Mouse (Mus musculus) induced T-regulatory cell, adult 2 months (primary cell): ENCODE data around the gene Aes.
A peak's percentile ranks its signal among the peaks of the same experiment; 100 is the strongest.

ENCODE experiments used
- DNase-seq: peaks from one replicate; pipeline ENCODE4 v3.0.0-alpha.2; 2012; ENCODE audit warnings: low read depth

Aes gene

DNA sequence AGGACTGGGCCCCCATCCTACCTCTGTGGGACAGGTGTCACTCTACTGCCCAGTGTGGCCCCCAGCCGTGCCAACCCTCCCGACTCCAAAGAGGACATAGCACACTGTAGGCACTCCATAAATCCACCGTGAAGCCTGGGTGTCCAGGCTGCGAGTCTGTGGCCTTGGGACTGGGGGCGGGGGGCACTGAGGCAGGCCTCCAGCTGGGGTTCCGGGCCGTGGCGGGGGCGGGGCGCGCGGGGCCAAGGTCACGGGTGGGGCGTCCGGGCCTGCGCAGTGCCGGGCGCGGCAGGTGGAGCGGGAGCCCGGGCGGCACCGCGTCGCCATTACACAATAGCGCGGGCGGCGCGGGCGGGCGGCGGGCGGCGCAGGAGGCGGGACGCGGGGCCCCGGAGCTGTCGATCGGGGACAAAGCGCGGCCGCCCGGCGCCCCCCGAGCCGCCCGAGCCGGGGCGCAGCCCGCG is at the start of gene Aes:
Gene Aes, plus strand, starts transcription at position 326 of the 464 bp plus-strand sequence.
- peak; percentile 79 for DNase-seq

DNA sequence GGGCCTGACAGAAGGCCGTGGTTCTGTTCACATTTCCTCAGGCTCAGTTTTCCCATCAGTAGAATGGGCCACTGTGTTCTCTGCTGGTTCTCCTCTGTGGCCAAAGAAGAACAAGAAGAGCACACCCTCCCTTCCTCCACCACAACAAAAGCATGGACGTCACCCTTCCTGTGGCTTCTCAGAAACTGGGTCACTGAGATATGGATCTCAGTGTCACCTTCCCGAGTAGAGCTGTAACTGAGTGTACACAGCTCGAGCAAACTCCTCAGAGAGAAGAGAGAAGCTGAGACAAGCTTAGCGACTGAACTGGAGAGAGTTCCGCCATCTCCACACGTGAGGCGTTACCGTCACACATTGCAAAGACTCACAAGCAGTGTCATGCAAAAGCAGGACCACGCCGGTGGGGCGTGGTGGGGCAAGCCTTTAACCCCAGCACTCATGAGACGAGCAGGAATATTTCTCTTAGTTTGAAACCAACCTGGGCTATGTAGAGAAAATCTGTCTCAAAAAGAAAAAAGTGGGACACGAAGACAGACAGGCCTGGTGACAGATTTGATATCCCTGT is 49.0 kb upstream of the Aes start:
- peak; percentile 93 for DNase-seq

DNA sequence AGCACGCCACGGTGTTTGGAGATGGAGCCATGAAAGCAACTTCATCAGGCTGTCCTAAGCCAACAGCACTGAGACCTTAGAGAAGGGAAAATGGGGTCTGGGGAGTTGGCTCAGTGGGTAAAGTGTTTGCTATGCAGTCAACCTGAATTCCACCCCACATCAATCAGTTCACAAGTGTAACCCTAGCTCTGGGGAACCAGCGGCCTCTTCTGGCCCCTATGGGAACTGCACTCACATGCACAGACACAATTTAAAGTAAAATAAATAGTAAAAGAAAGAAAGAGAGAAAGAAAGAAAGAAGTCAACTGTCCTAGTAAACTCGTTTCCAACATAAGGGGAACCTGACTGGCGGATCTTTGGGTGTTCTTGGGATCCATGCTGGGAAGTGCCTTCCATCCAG is 45.5 kb upstream of the Aes start:
- DNase-seq = peak; percentile 56

DNA sequence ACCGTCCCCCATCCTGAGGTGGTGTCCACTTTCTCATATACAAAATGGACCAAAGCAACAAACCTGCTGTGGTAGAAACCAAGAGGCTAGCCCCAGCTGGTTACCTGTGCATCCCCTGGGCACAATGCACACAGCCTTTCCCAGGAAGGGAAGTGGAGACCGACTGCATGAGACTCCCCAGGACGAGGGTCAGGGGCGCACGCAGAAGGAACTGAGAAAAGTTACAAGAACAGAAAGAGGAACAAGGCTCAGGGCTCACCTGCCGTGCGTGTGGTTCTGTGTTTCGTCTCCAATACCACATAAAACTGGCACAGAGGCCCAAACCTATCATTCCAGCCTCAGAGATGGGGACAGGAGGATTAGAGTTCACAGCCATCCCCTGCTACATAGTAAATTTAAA is 42.1 kb upstream of the Aes start:
- DNase-seq = no peak

DNA sequence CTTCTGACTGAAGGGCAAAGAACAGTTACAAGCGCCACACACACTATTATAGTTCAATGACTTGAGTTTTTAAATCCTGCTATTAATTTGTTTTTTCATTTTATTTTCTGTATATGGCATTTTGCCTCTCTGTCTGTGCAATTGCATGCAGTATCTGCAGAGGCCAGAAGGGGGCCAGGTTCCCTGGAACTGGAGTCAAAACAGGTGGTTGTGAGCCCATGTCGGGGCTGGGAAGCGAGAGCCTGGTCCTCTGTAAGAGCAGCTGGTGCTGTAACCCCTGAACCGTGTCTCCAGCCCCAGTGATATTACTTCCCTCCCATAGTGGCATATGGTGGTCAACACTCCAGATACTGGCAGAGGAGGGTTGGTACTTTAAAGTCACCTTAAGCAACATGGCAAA is 40.7 kb upstream of the Aes start:
- DNase-seq = peak; percentile 87

DNA sequence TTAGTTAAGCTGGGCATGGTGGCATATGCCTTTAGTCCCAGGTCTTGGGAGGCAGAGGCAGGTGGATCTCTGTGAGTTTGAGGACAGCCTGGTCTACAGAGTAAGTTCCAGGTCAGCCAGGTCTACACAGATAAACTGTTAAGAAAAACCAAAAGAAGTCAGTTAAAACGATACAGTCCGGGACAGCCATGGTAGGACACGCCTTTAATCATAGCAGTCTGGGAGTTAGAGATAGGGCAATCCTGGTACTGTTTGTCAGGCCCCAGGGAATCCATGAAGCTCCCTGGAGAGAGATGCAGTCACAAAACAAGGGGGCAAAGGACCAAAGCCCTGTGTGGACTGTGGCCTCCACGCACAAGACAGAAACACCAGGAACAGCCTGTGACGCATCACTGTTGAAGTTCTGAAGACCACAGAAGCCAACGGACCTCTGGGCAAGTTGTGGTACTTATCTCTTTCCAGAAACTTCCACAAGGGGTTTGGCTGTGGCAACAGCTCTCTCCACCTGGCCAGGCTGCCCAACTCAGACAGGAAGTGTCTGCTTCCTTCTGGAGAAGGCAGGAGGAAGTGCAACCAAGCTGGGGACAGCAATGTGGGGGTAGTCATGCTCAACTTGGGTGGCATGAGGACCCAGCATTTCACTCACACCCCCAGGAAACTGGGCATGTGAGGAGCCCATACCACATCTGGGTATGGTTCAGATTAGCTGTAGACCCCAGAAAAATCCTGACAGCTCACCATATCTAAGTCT is 39.9 kb upstream of the Aes start:
- DNase-seq = peak; percentile 35

DNA sequence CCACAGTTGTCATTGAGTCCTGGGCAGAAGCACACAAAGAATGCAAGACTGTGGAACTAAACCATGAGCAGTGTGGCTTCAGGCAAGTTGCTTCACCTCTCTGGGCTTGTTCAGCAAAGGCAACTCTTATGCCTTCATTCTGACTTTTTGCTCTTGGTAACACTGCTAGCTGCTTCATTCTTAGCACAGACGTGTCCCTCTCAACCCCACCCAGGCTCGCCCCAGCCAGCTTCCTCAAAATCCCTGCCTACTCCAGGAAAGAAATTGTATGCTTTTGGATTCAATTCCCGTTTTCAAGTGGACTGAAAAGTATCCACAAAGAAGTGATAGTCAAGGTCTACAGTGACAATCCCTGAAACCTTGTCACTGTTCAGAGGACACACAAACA is 39.3 kb upstream of the Aes start:
- DNase-seq = no peak

DNA sequence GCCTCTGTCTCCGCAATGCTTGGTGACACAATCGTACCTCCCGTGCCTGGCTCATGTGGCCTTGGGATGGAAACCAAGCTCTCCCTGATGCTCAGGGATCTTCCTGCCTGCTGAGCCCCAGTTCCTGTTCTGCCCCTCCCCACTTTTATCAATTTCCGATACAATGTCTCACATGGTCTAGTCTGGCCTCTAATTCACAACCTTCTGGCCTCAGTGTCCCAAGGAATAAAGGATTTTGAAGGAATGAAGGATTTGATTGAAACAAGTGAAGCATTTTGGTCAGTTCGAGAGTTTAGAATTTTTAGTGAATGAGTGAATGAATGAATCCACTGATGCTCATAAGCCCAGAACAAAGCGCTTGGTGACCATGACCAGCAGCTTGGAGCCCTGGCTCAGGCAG is 36.1 kb upstream of the Aes start:
- DNase-seq = peak; percentile 26

DNA sequence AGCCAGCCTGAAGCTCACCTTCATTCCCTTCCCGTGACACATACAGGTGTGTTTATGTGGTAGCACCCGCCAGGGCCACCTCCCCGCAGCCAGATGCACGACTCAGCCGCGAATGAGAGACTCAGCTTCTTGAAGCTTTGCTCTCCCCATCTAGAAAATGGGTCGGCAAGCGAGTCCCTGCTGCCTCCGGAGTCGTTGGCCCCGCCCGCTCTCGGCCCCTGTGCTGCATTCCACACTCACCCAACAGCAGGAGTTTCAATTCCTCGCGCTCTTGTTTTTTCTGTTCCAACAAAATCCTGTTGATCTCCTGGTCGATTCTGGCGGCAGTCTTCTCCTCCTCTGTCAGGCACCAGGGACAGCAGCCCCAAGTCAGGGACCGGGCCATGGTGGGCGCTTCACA is 35.7 kb upstream of the Aes start:
- DNase-seq = peak; percentile 67

DNA sequence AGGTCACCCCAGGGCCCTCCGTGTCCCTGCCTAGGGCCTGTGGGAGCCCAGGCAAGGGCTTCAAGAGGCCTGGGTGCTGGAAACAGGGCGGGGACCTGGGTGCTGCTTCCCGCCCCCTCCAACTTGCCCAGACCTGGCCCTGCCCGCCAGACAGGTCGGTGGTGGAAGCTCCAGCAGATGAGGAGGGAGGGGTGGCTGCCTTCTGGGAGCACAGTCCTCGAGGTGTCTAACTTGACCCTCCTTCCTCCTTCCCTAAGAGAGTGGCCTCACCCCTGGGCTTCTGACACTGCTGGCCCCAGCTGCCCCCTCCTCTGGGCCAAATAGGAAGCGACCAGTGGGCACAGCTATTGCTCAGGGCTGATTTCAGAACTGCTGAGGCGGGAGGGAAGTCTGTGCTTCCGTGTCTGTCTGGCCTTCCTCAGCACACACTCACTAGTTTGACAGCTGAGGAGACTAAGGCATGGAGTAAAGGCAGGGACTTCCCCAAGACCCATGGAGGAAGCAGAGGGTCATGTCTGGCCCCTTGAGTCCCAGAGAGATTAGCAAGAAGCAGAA is 35.2 kb upstream of the Aes start, which contains the start of gene Gna15:
Gene Gna15, minus strand, starts transcription at position 175 of the 555 bp plus-strand sequence.
- DNase-seq = peak; percentile 73

DNA sequence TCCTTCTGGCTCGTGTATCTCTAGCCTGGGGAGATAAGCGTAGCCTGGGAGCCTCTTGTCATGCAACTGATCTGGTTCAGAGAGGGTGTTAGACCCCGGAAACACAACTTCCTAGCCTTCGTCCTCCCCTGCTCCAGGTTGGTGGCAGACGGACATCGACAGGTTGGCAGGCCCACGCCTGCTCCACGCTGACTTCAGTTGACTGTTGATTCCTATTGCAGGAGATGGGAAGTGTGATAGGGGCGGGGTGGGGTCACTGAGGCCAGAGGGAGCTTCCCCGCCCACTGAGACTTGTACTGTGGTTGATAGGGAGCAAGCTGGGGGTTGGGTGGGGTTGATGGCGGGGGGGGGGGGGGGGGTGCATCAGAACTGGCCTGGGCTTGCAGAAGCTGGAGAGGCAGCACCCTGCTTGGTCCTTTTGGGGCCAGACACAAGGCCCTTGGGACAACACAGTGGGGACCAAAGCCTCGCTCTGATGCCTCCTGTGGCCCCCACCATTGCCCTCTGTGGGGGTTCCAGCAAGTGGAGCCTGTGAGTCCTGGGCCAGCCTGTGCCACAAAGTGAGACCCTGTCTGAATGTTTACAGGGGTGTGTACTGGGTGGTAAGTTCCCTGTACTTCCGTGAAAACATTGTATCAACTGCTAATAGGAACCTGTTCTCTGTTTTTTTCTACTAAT is 34.1 kb upstream of the Aes start:
- peak; percentile 63 for DNase-seq

DNA sequence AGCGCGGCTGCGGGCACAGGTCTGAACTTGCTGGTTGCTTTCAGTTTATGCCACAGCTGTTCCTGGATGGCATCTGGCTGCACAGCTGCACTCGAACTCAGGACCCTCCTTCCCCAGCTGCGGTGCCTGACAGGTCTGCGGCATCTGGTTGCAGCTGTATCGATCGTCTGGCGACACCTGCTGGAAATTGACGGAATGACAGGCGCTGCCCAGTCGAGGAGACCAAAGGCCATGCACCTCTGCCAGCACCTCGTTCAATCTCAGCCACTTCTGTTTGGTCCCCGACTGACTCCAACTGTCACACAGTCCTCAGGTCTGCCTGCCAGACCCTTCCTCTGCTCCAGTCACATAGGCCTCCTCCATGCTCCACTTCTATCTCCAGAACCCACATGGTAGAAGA is 32.5 kb upstream of the Aes start:
- peak; percentile 91 for DNase-seq

DNA sequence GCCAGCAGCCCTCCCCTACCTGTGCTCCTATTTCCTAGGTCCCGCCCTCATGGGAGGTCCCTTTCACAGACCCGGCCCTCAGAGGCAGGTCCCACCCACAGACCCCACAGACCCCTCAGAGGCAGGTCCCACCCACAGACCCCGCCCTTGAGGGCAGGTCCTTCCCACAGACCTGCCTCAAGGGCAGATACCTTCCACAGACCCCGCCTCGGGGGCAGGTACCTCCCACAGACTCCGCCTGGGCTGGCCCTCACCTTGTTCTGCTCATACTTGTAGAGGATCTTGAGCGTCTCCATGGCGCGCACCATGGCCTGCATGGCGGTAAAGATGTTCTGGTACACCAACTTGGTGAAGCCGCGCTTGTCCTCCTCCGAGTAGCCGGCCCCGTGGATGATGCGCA is 24.5 kb upstream of the Aes start:
- no peak for DNase-seq

DNA sequence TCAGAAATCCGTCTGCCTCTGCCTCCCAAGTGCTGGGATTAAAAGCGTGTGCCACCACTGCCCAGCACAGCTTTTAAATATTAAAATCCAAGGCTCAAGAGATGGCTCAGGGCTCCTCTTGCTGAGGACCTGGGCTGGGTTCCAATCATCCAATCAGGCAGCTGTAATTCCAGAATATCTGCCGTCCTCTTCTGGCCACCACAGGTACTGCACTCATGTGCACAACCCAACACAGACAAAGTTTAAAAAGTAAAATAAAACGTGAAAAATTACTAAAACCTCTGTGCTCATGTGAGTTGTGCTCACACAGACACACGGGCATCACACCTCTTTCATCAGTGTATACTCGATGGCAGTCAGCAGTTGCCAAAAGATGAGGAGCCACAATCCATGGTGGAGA is 22.6 kb upstream of the Aes start:
- DNase-seq = peak; percentile 55

DNA sequence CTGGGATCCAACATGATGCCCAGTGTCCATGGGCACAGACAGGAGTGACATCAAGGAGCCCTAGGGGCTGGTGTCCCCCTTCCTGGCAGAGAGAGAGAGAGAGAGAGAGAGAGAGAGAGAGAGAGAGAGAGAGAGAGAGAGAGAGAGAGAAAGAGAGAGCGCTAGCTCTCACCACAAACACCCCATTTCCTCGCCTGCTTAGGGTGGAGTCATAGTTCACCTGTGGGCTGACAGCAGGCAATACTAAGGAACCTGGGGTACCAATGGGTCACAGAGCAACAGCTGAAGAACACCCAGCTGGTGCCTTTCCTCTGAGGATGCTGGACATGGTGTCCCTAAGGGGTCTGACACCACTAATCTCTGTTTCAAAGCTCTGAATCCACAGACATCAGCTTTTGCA is 21.9 kb upstream of the Aes start:
- DNase-seq = peak; percentile 49

DNA sequence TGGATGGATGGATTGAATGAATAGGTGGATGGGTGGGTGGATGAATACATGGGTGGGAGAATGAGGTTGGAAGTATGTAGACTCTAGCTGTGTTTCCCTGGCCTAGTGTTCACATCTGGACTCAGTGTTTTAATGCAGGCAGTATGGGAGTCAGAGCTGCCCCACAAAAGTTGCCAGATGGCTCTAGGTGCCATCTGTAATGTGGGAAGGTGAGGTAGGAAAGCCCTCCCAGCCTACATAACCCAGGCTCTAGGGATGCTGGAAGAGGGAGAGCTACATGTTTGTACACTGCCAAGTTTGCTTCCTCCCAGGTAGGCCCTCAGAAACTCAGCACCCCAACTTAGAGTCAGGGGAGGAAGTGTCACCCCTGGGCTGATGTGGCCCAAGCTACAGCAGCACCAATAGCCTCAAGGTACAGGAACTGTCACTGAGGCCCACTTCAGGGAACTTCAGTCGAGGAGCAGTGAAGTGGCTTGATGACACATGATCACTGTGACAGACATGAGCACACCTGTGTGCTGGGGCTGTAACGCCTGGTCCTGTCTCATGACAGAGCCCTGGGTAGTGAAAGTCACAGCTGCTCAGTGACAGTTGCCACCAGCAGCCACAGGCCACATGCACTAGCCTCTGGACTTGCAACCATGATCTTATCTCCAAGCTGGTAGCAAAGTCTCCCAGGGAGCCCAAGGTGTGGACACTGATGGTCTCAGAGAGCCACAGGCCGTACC is 20.8 kb upstream of the Aes start:
- no peak for DNase-seq

DNA sequence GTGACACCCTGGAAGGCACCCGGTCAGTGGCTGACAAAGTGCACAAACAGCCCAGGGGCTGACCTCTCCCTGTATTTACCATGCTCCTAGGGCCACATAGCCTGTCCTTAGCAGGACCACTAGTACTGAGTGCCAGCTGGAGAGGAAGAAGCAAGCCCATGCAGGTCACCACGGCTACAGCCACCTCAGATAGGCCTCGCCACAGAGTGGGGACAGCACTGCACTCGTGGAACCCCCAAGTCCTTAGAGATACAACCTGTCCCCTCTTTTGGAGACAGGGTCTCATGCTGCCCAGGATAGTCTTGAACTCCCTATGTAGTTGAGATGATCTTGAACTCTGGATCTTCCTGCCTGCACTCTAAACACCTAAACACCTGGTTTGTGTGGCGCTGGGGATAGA is 17.9 kb upstream of the Aes start:
- no peak for DNase-seq

DNA sequence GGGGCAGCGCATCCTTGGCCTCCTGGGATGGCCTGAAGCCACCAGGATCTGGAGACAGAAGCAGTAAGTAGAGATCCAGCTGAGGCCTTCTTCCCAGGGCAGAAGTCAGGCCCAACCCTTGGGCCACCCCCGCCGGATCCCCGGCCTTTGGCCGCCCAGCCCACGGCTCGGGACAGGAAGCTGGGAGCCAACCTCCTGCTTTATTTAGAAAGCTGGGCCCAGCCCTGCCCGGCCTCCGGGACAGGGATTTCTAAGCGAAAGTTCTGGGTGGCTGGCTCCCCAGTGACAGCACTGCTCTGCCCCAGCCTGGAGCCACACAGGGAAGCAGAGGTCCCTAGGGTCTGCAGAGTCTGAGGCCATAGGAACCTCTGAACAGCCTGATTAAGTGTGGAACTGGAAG is 17.5 kb upstream of the Aes start:
- no peak for DNase-seq

DNA sequence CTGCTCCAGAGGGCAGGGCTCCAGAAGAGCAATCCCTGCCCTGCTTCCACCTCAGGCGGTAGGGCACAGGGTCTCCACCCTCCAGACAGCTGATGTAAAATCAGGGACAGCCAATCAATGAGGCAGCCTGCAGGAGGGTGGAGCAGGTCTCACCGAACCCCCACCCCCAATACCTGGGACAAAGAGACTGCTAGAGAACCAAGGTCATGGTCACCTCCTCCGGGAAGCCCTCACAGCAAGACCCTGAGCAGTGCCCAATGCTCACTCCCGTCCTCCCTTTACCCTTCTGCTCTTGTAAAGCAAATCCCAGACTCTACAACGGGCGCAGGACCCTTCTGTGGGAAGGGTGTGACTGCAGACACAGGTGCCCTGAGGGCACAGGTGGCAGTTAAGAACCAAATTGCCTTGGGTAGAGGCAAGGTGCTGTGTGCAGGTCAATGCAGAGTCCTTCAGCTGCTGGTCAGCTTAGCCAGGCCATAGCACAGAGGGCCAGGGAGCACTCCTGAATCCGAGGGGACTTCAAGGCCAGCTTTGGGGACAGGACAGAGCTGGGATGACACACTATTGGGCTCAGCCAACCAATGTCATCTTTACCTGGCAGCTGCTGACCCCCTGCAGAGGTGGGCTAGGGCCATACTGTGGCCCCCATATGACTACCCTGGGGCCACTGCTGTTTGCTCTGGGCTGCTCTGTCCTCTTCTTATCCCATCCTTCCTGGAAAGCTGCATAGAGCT is 16.4 kb upstream of the Aes start:
- DNase-seq = no peak

DNA sequence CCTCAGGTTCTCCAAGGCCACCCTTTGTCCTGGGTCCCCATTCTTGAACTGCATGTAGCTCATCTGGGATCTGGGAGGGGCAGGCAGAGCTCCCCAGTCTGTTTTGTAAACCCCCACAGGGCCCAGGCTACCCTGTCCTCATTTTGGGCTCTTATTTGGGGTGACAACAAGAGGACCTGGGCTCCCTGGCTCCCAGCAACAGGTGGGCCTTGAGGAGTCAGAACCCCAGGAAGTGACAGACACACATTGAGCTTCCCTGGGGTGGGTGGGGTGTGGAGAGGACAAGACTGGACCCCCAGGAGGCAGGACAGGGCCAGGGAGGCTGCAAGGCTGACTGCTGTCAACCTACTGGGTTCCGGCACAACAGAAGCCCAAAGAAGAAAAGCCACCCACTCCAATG is 15.7 kb upstream of the Aes start:
- DNase-seq = peak; percentile 30

DNA sequence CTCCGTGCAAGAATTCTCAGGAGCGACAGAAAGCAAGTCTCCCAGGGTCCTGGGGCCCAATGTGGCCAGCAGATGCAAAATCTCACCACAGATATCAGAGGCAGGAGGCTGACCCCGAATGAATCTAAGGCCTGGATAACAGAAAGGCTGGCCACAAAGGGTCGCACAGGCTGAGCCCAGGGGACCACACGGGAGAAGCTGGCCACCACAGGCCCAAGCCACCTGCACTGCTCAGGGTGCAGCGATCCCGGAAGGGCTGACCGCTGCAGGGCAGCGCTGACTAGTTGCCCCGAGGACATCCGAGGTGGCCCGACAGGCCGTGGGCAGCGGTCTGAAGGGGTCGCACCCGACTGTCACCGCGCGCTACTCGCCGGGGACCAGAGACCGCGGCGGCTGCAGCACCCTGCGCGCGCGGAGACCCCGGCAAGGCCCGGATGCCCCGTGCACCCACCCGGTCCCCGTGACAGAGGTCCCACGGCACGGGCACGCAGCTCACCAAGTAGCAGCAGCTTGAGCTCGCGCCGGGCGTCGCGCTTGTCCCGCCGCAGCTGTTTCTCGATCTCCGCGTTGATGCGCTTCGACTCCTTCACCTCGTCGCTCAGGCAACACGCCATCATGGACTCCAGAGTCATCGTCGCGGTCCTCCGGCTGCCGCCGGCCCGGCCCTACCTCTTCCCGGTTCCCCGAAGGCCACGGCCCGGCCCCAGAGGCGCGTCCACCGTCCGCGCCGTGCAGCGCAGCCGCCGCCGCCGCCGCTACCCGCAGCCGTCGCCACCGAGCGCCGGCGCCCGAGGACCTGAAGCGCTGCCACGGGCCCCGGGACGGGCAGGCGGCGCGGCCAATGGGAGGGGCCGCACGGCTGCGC is 14.8 kb upstream of the Aes start:
- DNase-seq = no peak
